Comparison of ENCODE assay signal across 21 mouse cellular contexts in the genomic region with DNA sequence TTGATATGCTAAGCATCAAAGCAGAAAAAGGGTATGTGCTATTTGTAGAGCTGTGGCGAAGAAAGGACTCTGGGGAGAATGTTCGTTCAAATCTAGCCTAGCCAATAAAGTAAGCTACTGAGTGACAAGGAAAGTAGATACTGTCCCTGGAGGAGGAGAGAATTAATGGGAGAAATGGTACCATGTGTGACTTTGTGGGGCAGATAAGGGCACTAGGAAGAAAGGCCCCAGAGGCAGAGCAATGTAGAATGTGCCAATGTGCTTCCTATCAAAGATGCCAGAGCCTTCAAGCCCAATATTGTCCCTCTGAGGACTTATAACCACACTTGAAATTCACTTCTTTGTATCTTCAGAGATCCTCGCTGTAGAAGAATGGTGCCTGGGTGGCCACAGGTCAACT.
A peak's percentile ranks its signal among the peaks of the same experiment; 100 is the strongest.
DNase-seq lines count a peak whose midpoint lies in the region; ATAC-seq lines count a peak whose summit lies in the region.
"Had no signal": no experiment of that assay in that cellular context is flagged by ENCODE, and none has a peak within 500 bp of the region (broad histone marks: within the 10 kb centered on the region; RNA-seq: fewer than 3 reads in every experiment).

No protein-coding gene starts in this region.

- no peak overlapping the region for H3K4me3 ChIP-seq in liver, embryonic 11.5 days (ENCODE audit: low read depth, low read length)
- H3K4me3 ChIP-seq in liver, embryonic 15.5 days (replicated peaks), result no peak overlapping the region
- H3K4me3 ChIP-seq: forebrain, embryonic 10.5 days; forebrain, embryonic 13.5 days; hindbrain, embryonic 13.5 days had no signal

- H3K27me3 ChIP-seq in liver, embryonic 11.5 days (replicated peaks; ENCODE audit: control insufficient read depth, insufficient read depth, low read length), result no peaks in the 10 kb centered on the region
- H3K27me3 ChIP-seq in liver, embryonic 15.5 days, result no peaks in the 10 kb centered on the region
- H3K27me3 ChIP-seq: hindbrain, embryonic 13.5 days had no signal

- H3K9ac ChIP-seq in liver, embryonic 11.5 days (ENCODE audit: low read depth, low read length), result no peak overlapping the region
- H3K9ac ChIP-seq in liver, embryonic 15.5 days, result no peak overlapping the region
- H3K9ac ChIP-seq: forebrain, embryonic 13.5 days; hindbrain, embryonic 13.5 days had no signal

- H3K4me2 ChIP-seq in liver, embryonic 11.5 days, result no peak overlapping the region
- H3K4me2 ChIP-seq in liver, embryonic 15.5 days, result no peak overlapping the region
- H3K4me2 ChIP-seq: forebrain, embryonic 13.5 days; heart, embryonic 11.5 days; hindbrain, embryonic 13.5 days had no signal

- H3K36me3 ChIP-seq in liver, embryonic 11.5 days (ENCODE audit: control insufficient read depth, insufficient read depth, low read length), result no peaks in the 10 kb centered on the region
- H3K36me3 ChIP-seq in liver, embryonic 15.5 days (replicated peaks), result no peaks in the 10 kb centered on the region
- H3K36me3 ChIP-seq: forebrain, embryonic 10.5 days; hindbrain, embryonic 13.5 days had no signal

- H3K9me3 ChIP-seq in liver, embryonic 11.5 days (ENCODE audit: control insufficient read depth, low read length), result no peaks in the 10 kb centered on the region
- H3K9me3 ChIP-seq in liver, embryonic 15.5 days (replicated peaks), result no peaks in the 10 kb centered on the region
- H3K9me3 ChIP-seq: forebrain, embryonic 10.5 days; forebrain, embryonic 13.5 days had no signal

- WGBS in liver, embryonic 11.5 days, result 38% methylated on average over 3 of the region's 3 CpGs
- WGBS in liver, embryonic 15.5 days (ENCODE audit: insufficient replicate concordance), result 23% methylated on average over 3 of the region's 3 CpGs

- H3K4me1 ChIP-seq in liver, embryonic 11.5 days (replicated peaks; ENCODE audit: control insufficient read depth, insufficient read depth, low read length), result peaks cover 5% of the 10 kb centered on the region; the same call in 1 of the 2 replicates
- H3K4me1 ChIP-seq in liver, embryonic 15.5 days (replicated peaks), result peaks cover 17% of the 10 kb centered on the region

- peak; percentile 45; the same call in 1 of the 2 replicates for ATAC-seq in liver, embryonic 11.5 days (replicated peaks; ENCODE audit: low FRiP score)
- ATAC-seq in liver, embryonic 15.5 days (ENCODE audit: insufficient read depth), result peak; percentile 34; the same call in 1 of the 2 replicates
- peak; percentile 61 for ATAC-seq in megakaryocyte progenitor cell, adult 5-6 weeks (replicated peaks; ENCODE audit: poor library complexity)
- ATAC-seq: activated CD4-positive, CD25-positive, alpha-beta regulatory T cell, adult 4 months; forebrain, embryonic 13.5 days; forebrain, embryonic 16.5 days; hindbrain, embryonic 16.5 days had no signal

- no peak overlapping the region for H3K27ac ChIP-seq in liver, embryonic 11.5 days (ENCODE audit: low read depth, low read length)
- no peak overlapping the region for H3K27ac ChIP-seq in liver, embryonic 15.5 days (replicated peaks)
- H3K27ac ChIP-seq: forebrain, embryonic 10.5 days; forebrain, embryonic 13.5 days; hindbrain, embryonic 13.5 days had no signal

- DNase-seq in liver, embryonic 11.5 days (ENCODE audit: low spot score), result no peak
- no peak for DNase-seq in liver
- no peak for DNase-seq in layer of hippocampus, postnatal 10 days (ENCODE audit: low spot score in 2 of 2)
- no peak for DNase-seq in cerebellum, postnatal 10 days
- no peak for DNase-seq in embryo, embryonic 10 days (ENCODE audit: low spot score)
- DNase-seq: adrenal gland, adult 8-10 months; adrenal gland, postnatal 36 days; cerebellum, adult 18-20 months; cerebellum, adult 9-10 months; cerebellum, postnatal 25 days; gastrocnemius, postnatal 10 days; heart, adult 11 months had no signal
